Mouse (Mus musculus): ENCODE data around the gene Tpsab1. TPM values are rescaled to one million over a fixed set of nuclear protein-coding genes. Genes with fewer than 3 reads are reported as not detected.

The Tpsab1 gene
- polyA plus RNA-seq, 1 experiment, result 0.44 TPM

DNA sequence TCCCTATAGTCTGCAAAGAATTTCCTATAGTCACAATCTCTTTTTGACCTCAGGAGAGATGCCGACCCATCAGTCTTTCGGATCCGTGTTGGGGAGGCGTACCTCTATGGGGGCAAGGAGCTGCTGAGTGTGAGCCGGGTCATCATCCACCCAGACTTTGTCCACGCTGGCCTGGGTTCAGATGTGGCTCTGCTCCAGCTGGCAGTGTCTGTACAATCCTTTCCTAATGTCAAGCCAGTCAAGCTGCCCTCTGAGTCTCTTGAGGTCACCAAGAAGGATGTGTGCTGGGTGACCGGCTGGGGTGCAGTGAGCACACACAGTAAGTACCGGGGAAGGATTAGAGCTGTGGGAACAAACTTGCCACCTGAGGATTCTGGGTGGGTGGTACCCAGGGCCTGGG is 24.5 kb downstream of the Tpsab1 start:
- 89% methylated on average over 8 of the region's 8 CpGs for WGBS
- 0 out of 2 replicates have a peak, but pooled peaks cover under 1% of the 10 kb centered on the region for H3K27me3 ChIP-seq (ENCODE audit: control insufficient read depth, insufficient read depth, low read length)
- DNase-seq, result no peak

DNA sequence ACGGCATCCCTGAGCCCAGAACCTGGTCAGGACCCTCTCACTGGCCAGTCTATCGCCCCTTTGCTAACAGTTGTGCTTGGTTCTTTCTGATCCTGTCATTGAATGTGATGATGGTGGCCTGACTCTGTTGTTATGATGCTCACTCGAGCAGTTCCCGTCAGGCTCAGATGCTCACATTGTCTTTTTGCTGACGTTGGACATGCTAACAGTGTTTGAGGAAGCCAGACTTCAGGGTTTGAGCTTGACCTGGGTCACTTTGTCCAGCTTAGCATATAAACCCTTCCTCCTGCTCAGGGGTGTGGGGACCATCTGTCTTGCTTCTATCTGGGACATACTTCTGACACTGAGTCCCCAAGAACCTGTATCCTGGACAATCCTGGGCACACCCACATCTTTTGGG is 27.0 kb downstream of the Tpsab1 start, which contains the start of gene Prss29:
TSS of gene Prss29 (plus strand) at position 301 of the 400 bp plus-strand sequence.
- WGBS, result 77% methylated on average over 5 of the region's 5 CpGs
- no peak within 1 kb of the TSS for H3K4me3 ChIP-seq (ENCODE audit: control insufficient read depth, insufficient read depth, low read length)
- H3K27me3 ChIP-seq (ENCODE audit: control insufficient read depth, insufficient read depth, low read length), result 0 out of 2 replicates have a peak, but pooled peaks cover 3% of the 10 kb centered on the region
- H3K36me3 ChIP-seq (ENCODE audit: control insufficient read depth, insufficient read depth, low read length), result no peaks in the 10 kb centered on the region
- H3K4me1 ChIP-seq (replicated peaks; ENCODE audit: control insufficient read depth, insufficient read depth, low read length), result no peaks in the 10 kb centered on the region
- TF ChIP-seq POLR2A (IDR thresholded peaks at IDR 0.05; ENCODE audit: control insufficient read depth, extremely low read depth, insufficient read depth, low read length, poor library complexity) (no peak), CTCF (IDR thresholded peaks at IDR 0.05; ENCODE audit: borderline replicate concordance, control insufficient read depth, extremely low read depth, insufficient read depth, low read length, poor library complexity) (no peak)
- DNase-seq, result no peak
- no peak within 1 kb of the TSS for H3K27ac ChIP-seq (ENCODE audit: control insufficient read depth, insufficient read depth, low read length)

More for the DNA sequence above, 24.5 kb downstream of the Tpsab1 start:
- Histone ChIP-seq H3K36me3 (ENCODE audit: control insufficient read depth, insufficient read depth, low read length) (no peaks in the 10 kb centered on the region), H3K4me1 (replicated peaks; ENCODE audit: control insufficient read depth, insufficient read depth, low read length) (no peaks in the 10 kb centered on the region), H3K4me3 (ENCODE audit: control insufficient read depth, insufficient read depth, low read length) (no peak overlapping the region), H3K27ac (ENCODE audit: control insufficient read depth, insufficient read depth, low read length) (no peak overlapping the region)
- TF ChIP-seq CTCF (IDR thresholded peaks at IDR 0.05; ENCODE audit: borderline replicate concordance, control insufficient read depth, extremely low read depth, insufficient read depth, low read length, poor library complexity) (no peak), POLR2A (IDR thresholded peaks at IDR 0.05; ENCODE audit: control insufficient read depth, extremely low read depth, insufficient read depth, low read length, poor library complexity) (no peak)

DNA sequence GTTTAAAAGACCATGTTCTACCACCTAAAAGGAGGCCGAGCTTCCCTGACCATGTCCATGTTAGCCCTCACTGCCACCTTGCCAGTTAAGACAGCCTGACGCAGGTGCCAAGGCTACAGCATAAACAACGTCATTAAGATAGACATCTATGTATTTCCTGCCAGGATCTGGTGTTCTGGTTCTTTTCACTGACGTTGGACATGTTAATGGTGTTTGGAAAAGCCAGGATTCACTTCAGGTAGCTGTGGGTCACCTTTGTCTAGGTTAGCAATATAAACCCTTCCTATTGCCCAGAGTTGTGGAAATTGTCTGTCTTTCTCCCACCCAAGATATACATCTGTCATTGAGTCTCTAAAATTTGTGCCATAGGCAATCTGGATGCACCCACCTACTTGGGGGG is 37.0 kb downstream of the Tpsab1 start, which contains the start of gene Prss28:
TSS of gene Prss28 (plus strand) at position 301 of the 400 bp plus-strand sequence.
- Histone ChIP-seq H3K27me3 (ENCODE audit: control insufficient read depth, insufficient read depth, low read length) (no peaks in the 10 kb centered on the region), H3K4me3 (ENCODE audit: control insufficient read depth, insufficient read depth, low read length) (no peak within 1 kb of the TSS), H3K4me1 (replicated peaks; ENCODE audit: control insufficient read depth, insufficient read depth, low read length) (no peaks in the 10 kb centered on the region), H3K27ac (ENCODE audit: control insufficient read depth, insufficient read depth, low read length) (no peak within 1 kb of the TSS), H3K36me3 (ENCODE audit: control insufficient read depth, insufficient read depth, low read length) (no peaks in the 10 kb centered on the region)
- no peak for DNase-seq
- TF ChIP-seq POLR2A (IDR thresholded peaks at IDR 0.05; ENCODE audit: control insufficient read depth, extremely low read depth, insufficient read depth, low read length, poor library complexity), result no peak
- TF ChIP-seq CTCF (IDR thresholded peaks at IDR 0.05; ENCODE audit: borderline replicate concordance, control insufficient read depth, extremely low read depth, insufficient read depth, low read length, poor library complexity), result no peak
- 55% methylated on average over 4 of the region's 4 CpGs for WGBS

DNA sequence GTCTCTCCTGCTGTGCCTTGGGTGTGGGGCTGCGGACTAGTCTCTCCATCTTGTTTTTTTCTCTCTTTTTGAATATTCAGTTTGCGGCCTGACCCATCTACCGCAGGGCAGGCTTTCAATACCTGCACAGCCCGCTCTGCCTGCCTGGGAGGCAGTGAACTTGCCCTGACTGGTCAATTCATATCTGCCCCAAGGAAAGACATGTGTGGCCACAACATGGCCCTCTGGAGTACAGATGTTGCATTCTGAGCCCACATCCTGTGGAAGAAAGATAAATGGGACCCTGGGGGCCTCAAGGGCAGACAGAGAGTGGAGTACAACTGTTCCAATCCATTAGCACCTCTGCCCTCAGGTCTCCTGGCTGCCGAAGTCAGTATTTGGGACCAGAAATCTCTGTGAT is 47.3 kb downstream of the Tpsab1 start, which contains the start of gene Prss34:
TSS of gene Prss34 (plus strand) at position 301 of the 400 bp plus-strand sequence.
- no peaks in the 10 kb centered on the region for H3K4me1 ChIP-seq (replicated peaks; ENCODE audit: control insufficient read depth, insufficient read depth, low read length)
- H3K27me3 ChIP-seq (ENCODE audit: control insufficient read depth, insufficient read depth, low read length), result no peaks in the 10 kb centered on the region
- H3K4me3 ChIP-seq (ENCODE audit: control insufficient read depth, insufficient read depth, low read length), result no peak within 1 kb of the TSS
- TF ChIP-seq CTCF (IDR thresholded peaks at IDR 0.05; ENCODE audit: borderline replicate concordance, control insufficient read depth, extremely low read depth, insufficient read depth, low read length, poor library complexity), result no peak
- TF ChIP-seq POLR2A (IDR thresholded peaks at IDR 0.05; ENCODE audit: control insufficient read depth, extremely low read depth, insufficient read depth, low read length, poor library complexity), result no peak
- whole genome bisulfite sequencing, result 89% methylated on average over 5 of the region's 5 CpGs
- no peaks in the 10 kb centered on the region for H3K36me3 ChIP-seq (ENCODE audit: control insufficient read depth, insufficient read depth, low read length)
- DNase-seq, result no peak
- H3K27ac ChIP-seq (ENCODE audit: control insufficient read depth, insufficient read depth, low read length), result no peak within 1 kb of the TSS

DNA sequence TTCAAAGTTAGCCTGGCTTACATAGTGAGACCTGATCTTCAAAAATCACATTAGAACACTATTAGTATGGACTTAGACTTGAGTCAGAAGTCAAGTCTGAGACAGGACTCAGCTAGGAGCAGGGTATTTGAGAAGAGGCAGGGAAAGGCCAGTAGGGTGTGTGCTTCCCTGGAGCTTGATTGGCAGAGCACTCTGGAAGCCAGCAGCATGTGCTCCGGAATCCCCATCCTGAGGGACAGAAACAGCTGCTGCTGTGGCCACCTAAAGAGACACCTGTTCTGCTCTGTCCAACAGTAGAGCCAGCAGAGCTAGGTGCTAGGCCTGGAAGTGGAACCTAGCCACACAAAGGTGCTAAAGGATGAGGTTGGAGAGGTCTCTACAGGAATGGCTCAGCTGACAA is 51.3 kb downstream of the Tpsab1 start:
- no peaks in the 10 kb centered on the region for H3K27me3 ChIP-seq (ENCODE audit: control insufficient read depth, insufficient read depth, low read length)
- no peak for TF ChIP-seq CTCF (IDR thresholded peaks at IDR 0.05; ENCODE audit: borderline replicate concordance, control insufficient read depth, extremely low read depth, insufficient read depth, low read length, poor library complexity)
- no peak for TF ChIP-seq POLR2A (IDR thresholded peaks at IDR 0.05; ENCODE audit: control insufficient read depth, extremely low read depth, insufficient read depth, low read length, poor library complexity)
- H3K27ac ChIP-seq (ENCODE audit: control insufficient read depth, insufficient read depth, low read length), result no peak overlapping the region
- WGBS, result 82% methylated on average over 1 of the region's 1 CpGs
- no peaks in the 10 kb centered on the region for H3K36me3 ChIP-seq (ENCODE audit: control insufficient read depth, insufficient read depth, low read length)
- no peak for DNase-seq
- no peak overlapping the region for H3K4me3 ChIP-seq (ENCODE audit: control insufficient read depth, insufficient read depth, low read length)
- no peaks in the 10 kb centered on the region for H3K4me1 ChIP-seq (replicated peaks; ENCODE audit: control insufficient read depth, insufficient read depth, low read length)

DNA sequence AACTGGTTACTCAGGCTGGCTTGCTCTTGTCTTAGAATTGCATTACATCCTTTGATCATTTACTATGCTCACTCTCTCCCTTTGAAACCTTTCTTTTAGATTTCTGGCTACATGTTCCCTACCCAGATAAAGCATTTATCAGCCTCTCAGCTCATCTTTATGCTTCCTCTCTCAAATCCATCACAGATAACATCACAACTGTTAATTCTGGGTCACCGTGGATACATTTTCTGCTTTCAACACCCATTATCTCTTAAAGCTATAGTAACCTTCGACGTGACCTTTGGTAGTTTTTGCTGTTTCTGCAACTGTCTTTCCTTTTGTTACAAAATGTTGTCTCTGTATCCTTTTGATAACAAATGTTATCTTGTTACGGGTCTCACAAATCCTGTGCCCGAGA is 51.9 kb downstream of the Tpsab1 start:
- 68% methylated on average over 5 of the region's 5 CpGs for WGBS
- H3K27ac ChIP-seq (ENCODE audit: control insufficient read depth, insufficient read depth, low read length), result no peak overlapping the region
- H3K4me1 ChIP-seq (replicated peaks; ENCODE audit: control insufficient read depth, insufficient read depth, low read length), result no peaks in the 10 kb centered on the region
- H3K4me3 ChIP-seq (ENCODE audit: control insufficient read depth, insufficient read depth, low read length), result no peak overlapping the region
- no peak for DNase-seq
- H3K36me3 ChIP-seq (ENCODE audit: control insufficient read depth, insufficient read depth, low read length), result no peaks in the 10 kb centered on the region
- TF ChIP-seq CTCF (IDR thresholded peaks at IDR 0.05; ENCODE audit: borderline replicate concordance, control insufficient read depth, extremely low read depth, insufficient read depth, low read length, poor library complexity) (no peak), POLR2A (IDR thresholded peaks at IDR 0.05; ENCODE audit: control insufficient read depth, extremely low read depth, insufficient read depth, low read length, poor library complexity) (no peak)
- H3K27me3 ChIP-seq (ENCODE audit: control insufficient read depth, insufficient read depth, low read length), result no peaks in the 10 kb centered on the region

Other genes starting within 250 kb of the Tpsab1 start
- 26.4 and 28.1 TPM in 2 replicates for gene Telo2, start 229.6 kb downstream of the Tpsab1 start, polyA plus RNA-seq (2012; rRNA removed)
- not detected in 2 replicates for gene Ptx4, start 224.8 kb downstream of the Tpsab1 start, polyA plus RNA-seq (2012; rRNA removed)
- gene Clcn7, start 212.2 kb downstream of the Tpsab1 start, polyA plus RNA-seq (2012; rRNA removed), result 43.4 and 45.9 TPM in 2 replicates
- 0.05 and 0.09 TPM in 2 replicates for gene Ccdc154, start 183.1 kb downstream of the Tpsab1 start, polyA plus RNA-seq (2012; rRNA removed)
- gene Gm38655, start 170.1 kb downstream of the Tpsab1 start, polyA plus RNA-seq (2012; rRNA removed), result 0.11 TPM in 1 of 2 replicates, not detected in the other
- gene BC003965, start 161.0 kb downstream of the Tpsab1 start, polyA plus RNA-seq (2012; rRNA removed), result 17.8 and 18.8 TPM in 2 replicates
- 60.1 and 64.6 TPM in 2 replicates for gene Unkl, start 157.2 kb downstream of the Tpsab1 start, polyA plus RNA-seq (2012; rRNA removed)
- 39.8 and 47.7 TPM in 2 replicates for gene Gnptg, start 105.4 kb downstream of the Tpsab1 start, polyA plus RNA-seq (2012; rRNA removed)
- gene Tsr3, start 105.4 kb downstream of the Tpsab1 start, polyA plus RNA-seq (2012; rRNA removed), result 38.0 and 40.9 TPM in 2 replicates
- gene Baiap3, start 89.2 kb downstream of the Tpsab1 start, polyA plus RNA-seq (2012; rRNA removed), result 56.5 and 60.9 TPM in 2 replicates
- gene Ube2i, start 70.9 kb downstream of the Tpsab1 start, polyA plus RNA-seq (2012; rRNA removed), result 304 and 316 TPM in 2 replicates
- 1.2 and 1.3 TPM in 2 replicates for gene Prss34, start 47.2 kb downstream of the Tpsab1 start, polyA plus RNA-seq (2012; rRNA removed)
- 0.13 and 0.18 TPM in 2 replicates for gene Prss28, start 36.9 kb downstream of the Tpsab1 start, polyA plus RNA-seq (2012; rRNA removed)
- gene Prss29, start 26.9 kb downstream of the Tpsab1 start, polyA plus RNA-seq (2012; rRNA removed), result 2.3 and 2.7 TPM in 2 replicates
- gene Tpsb2, start 20.7 kb upstream of the Tpsab1 start, polyA plus RNA-seq (2012; rRNA removed), result 4.7 and 7.6 TPM in 2 replicates
- gene Tpsg1, start 23.7 kb upstream of the Tpsab1 start, polyA plus RNA-seq (2012; rRNA removed), result 0.80 and 1.8 TPM in 2 replicates
- 1.5 and 4.3 TPM in 2 replicates for gene Cacna1h, start 88.2 kb upstream of the Tpsab1 start, polyA plus RNA-seq (2012; rRNA removed)
- gene Tekt4, start 109.1 kb upstream of the Tpsab1 start, polyA plus RNA-seq (2012; rRNA removed), result 0.19 and 0.42 TPM in 2 replicates
- not detected in 2 replicates for gene Sstr5, start 151.7 kb upstream of the Tpsab1 start, polyA plus RNA-seq (2012; rRNA removed)
- 0.94 and 1.0 TPM in 2 replicates for gene Sox8, start 225.1 kb upstream of the Tpsab1 start, polyA plus RNA-seq (2012; rRNA removed)
- 25.2 and 25.8 TPM in 2 replicates for gene Lmf1, start 233.5 kb upstream of the Tpsab1 start, polyA plus RNA-seq (2012; rRNA removed)